Mouse (Mus musculus): ENCODE results near the gene Gm10184. TPM values are rescaled to one million over a fixed set of nuclear protein-coding genes. Genes with fewer than 3 reads are reported as not detected.
"Not testable (repeated sequence)": the region's sequence is repeated elsewhere in the genome, so short reads cannot be mapped to it uniquely, and the experiment has no call there.

Gm10184 gene
- 21.7 and 28.3 TPM in 2 replicates for polyA plus RNA-seq (2015; fragmentation: Nextera tagmentation; extraction: Ambion mirVana)

- no peak for ATAC-seq (ENCODE audit: low FRiP score)
- 93% methylated on average over 6 of the region's 6 CpGs for WGBS
Observed at GRCm38 (mm10) chr17:89910349-89910748, at the start of gene Gm10184. Gene Gm10184, minus strand, starts transcription at chr17:89910449.

DNA sequence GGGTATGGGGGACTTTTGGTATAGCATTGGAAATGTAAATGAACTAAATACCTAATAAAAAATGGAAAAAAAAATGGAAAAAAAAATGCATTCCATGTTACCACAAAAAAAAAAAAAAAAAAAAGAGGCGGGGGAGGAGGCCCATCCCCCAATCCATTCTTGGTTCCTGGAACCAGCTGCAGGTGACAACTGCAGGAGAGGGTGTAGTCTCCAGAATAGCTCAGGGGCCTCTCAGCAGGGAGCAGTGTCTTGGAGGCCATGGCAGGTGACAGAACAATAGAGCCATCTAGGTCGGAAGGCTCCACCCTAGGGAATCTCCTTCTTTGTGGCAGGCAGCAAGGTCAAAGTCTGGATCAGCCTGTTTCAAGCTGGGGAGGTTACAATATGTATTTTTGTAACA lies 23.7 kb upstream of the Gm10184 start:
- Histone ChIP-seq H3K36me3 (no peaks in the 10 kb centered on the region), H3K4me2 (no peak overlapping the region), H3K4me3 (no peak overlapping the region), H3K27me3 (no peaks in the 10 kb centered on the region), H3K4me1 (replicated peaks) (no peaks in the 10 kb centered on the region), H3K9me3 (no peaks in the 10 kb centered on the region), H3K9ac (no peak overlapping the region), H3K27ac (no peak overlapping the region)
- no peak for ATAC-seq (ENCODE audit: low FRiP score)
- 63% methylated on average over 2 of the region's 2 CpGs for WGBS

More at GRCm38 (mm10) chr17:89910349-89910748, at the start of gene Gm10184:
- Histone ChIP-seq H3K9ac (no peak within 1 kb of the TSS), H3K36me3 (no peaks in the 10 kb centered on the region), H3K4me3 (no peak within 1 kb of the TSS), H3K4me1 (replicated peaks) (no peaks in the 10 kb centered on the region), H3K27ac (no peak within 1 kb of the TSS), H3K9me3 (no peaks in the 10 kb centered on the region), H3K27me3 (no peaks in the 10 kb centered on the region), H3K4me2 (no peak within 1 kb of the TSS)

- no peak overlapping the region for H3K4me3 ChIP-seq
- H3K36me3 ChIP-seq, result no peaks in the 10 kb centered on the region
- H3K9me3 ChIP-seq, result no peaks in the 10 kb centered on the region
- ATAC-seq (ENCODE audit: low FRiP score), result no peak
- H3K27me3 ChIP-seq, result no peaks in the 10 kb centered on the region
- no peak overlapping the region for H3K27ac ChIP-seq
- no peak overlapping the region for H3K9ac ChIP-seq
- H3K4me2 ChIP-seq, result no peak overlapping the region
- H3K4me1 ChIP-seq (replicated peaks), result no peaks in the 10 kb centered on the region
Observed at GRCm38 (mm10) chr17:89907686-89908085, 2.6 kb downstream of the Gm10184 start.

- WGBS, result 92% methylated on average over 5 of the region's 5 CpGs
- H3K27ac ChIP-seq; H3K9ac ChIP-seq; H3K4me3 ChIP-seq; H3K4me2 ChIP-seq; H3K36me3 ChIP-seq; H3K9me3 ChIP-seq; ATAC-seq (ENCODE audit: low FRiP score); H3K4me1 ChIP-seq (replicated peaks); H3K27me3 ChIP-seq: not testable (repeated sequence)
Observed at GRCm38 (mm10) chr17:89904701-89905100, 5.5 kb downstream of the Gm10184 start.

- Histone ChIP-seq H3K4me3 (no peak overlapping the region), H3K36me3 (no peaks in the 10 kb centered on the region), H3K9me3 (no peaks in the 10 kb centered on the region), H3K4me2 (no peak overlapping the region), H3K27me3 (no peaks in the 10 kb centered on the region), H3K9ac (no peak overlapping the region), H3K27ac (no peak overlapping the region), H3K4me1 (replicated peaks) (0 out of 2 replicates have a peak, but pooled peaks cover 6% of the 10 kb centered on the region)
- WGBS, result 98% methylated on average over 1 of the region's 1 CpGs
- no peak for ATAC-seq (ENCODE audit: low FRiP score)
Observed at GRCm38 (mm10) chr17:89902767-89903166, 7.5 kb downstream of the Gm10184 start.

GRCm38 (mm10) chr17:89900610-89901009 lies 9.6 kb downstream of the Gm10184 start:
- Histone ChIP-seq H3K27ac (no peak overlapping the region), H3K4me2 (no peak overlapping the region), H3K9ac (no peak overlapping the region), H3K9me3 (no peaks in the 10 kb centered on the region), H3K36me3 (no peaks in the 10 kb centered on the region), H3K4me3 (no peak overlapping the region), H3K27me3 (no peaks in the 10 kb centered on the region), H3K4me1 (replicated peaks) (0 out of 2 replicates have a peak, but pooled peaks cover 6% of the 10 kb centered on the region)
- 71% methylated on average over 7 of the region's 7 CpGs for WGBS
- ATAC-seq (ENCODE audit: low FRiP score), result no peak

DNA sequence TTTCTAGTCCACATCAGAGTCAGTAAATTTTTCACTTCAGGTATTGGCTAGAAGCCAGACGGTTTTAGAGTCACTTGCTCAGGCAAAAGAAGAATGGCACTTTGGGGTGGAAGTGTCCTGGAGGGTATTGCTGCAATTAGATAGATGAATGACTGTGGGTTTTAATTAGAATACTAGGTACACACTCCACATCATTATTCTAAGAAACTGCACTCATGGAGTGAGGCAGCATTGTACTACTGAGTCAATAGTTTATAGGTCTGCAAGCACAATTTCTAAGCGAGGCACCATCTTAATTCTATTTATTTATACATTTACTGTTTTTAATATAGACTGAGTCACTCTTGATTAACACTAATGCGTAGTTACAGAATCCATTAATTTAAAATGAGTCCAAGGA lies 10.4 kb downstream of the Gm10184 start:
- H3K9me3 ChIP-seq, result no peaks in the 10 kb centered on the region
- H3K4me1 ChIP-seq (replicated peaks), result 0 out of 2 replicates have a peak, but pooled peaks cover 6% of the 10 kb centered on the region
- no peak overlapping the region for H3K27ac ChIP-seq
- no peak for ATAC-seq (ENCODE audit: low FRiP score)
- H3K9ac ChIP-seq, result no peak overlapping the region
- no peak overlapping the region for H3K4me3 ChIP-seq
- H3K4me2 ChIP-seq, result no peak overlapping the region
- WGBS, result 59% methylated on average over 3 of the region's 3 CpGs
- H3K36me3 ChIP-seq, result no peaks in the 10 kb centered on the region
- no peaks in the 10 kb centered on the region for H3K27me3 ChIP-seq

DNA sequence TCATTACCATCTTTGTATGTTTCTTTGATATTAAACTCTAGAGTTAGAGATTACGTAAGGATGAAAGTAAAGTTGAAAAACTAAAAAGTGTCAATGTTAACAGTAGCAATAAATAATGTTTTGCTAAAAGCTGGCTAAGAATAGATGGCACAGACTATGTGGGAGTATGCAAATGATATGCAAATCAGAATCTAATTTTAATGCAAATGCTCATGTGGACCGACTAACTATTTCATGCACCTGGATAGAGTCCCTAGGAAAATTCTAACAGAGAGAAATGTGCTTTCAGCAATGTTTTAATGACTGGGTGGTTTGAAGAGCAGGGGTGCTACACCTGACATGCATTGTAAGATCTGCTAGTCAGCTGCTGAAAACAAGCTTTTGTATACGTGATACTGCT lies 45.3 kb downstream of the Gm10184 start:
- Histone ChIP-seq H3K27ac (no peak overlapping the region), H3K4me1 (replicated peaks) (no peaks in the 10 kb centered on the region), H3K36me3 (no peaks in the 10 kb centered on the region), H3K9ac (no peak overlapping the region), H3K9me3 (no peaks in the 10 kb centered on the region), H3K4me3 (no peak overlapping the region), H3K4me2 (no peak overlapping the region), H3K27me3 (no peaks in the 10 kb centered on the region)
- 59% methylated on average over 3 of the region's 3 CpGs for WGBS
- no peak for ATAC-seq (ENCODE audit: low FRiP score)

Data from hindbrain, embryonic 13.5 days (tissue).